Mouse (Mus musculus) lung, adult 2 months (tissue): Measurements from ENCODE around the gene Wfdc16.

Experiments
- CTCF ChIP-seq: fragments of 200-500 bp; IDR thresholded peaks from 2 replicates; pipeline ENCODE4 v1.5.1; 2011; ENCODE audit warnings: mild to moderate bottlenecking, low read length, control low read depth; ENCODE audit not compliant: insufficient read depth
- POLR2A ChIP-seq: fragments of 200-500 bp; IDR thresholded peaks from 2 replicates; pipeline ENCODE4 v1.6.1; 2011; ENCODE audit warnings: low read depth, mild to moderate bottlenecking, control low read depth, low read length, borderline replicate concordance; ENCODE audit errors: extremely low read depth

DNA sequence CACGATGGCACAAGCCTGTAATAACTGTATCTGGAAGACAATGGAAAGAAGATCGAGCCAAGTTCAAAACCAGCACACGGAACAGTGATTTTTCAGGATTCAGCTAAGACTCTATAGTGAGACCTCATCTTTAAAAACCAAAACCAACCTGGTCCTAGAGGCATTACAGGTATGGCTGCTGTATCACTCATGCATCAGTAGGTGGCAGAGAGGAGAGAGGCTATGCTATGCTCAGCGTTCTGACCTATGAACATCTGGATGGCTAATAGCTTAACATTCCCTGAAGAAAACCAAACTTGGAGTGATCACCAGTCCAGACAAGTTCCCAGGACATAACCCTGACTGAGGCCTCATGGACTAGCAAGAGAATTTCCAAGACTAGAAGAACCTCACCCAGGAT is 16.8 kb downstream of the Wfdc16 start:
- TF ChIP-seq POLR2A, result no peak
- TF ChIP-seq CTCF, result no peak
